Mouse (Mus musculus) liver, postnatal 0 days (tissue): ENCODE measurements around the gene Gm20388. TPM values are rescaled to one million over a fixed set of nuclear protein-coding genes. Genes with fewer than 3 reads are reported as not detected.

Experiments used
- ATAC-seq: fragments of 200-750 bp; cut with Nextera tagmentation; 2 replicates; pipeline ENCODE4 v1.8.0; 2017; ENCODE audit warnings: mild to moderate bottlenecking, moderate library complexity
- DNase-seq: peaks from one replicate; pipeline ENCODE4 v3.0.0-alpha.2; 2016
- H3K27ac ChIP-seq: fragments of 300-500 bp; sonication (generic); 2 replicates; pipeline ENCODE4 v1.5.1; 2014; ENCODE audit warnings: antibody characterized with exemption, moderate library complexity, mild to moderate bottlenecking, low read depth
- H3K27me3 ChIP-seq: fragments of 300-500 bp; sonication (generic); 2 replicates; pipeline ENCODE4 v1.6.1; 2014; ENCODE audit warnings: low read length, control low read depth, mixed read lengths; ENCODE audit not compliant: insufficient read depth
- H3K36me3 ChIP-seq: fragments of 300-500 bp; sonication (generic); replicated peaks from 2 replicates; pipeline ENCODE4 v1.6.1; 2014; ENCODE audit warnings: mild to moderate bottlenecking, control low read depth, low read length, moderate library complexity, mixed read lengths; ENCODE audit not compliant: insufficient read depth
- H3K4me1 ChIP-seq: fragments of 300-500 bp; sonication (generic); 2 replicates; pipeline ENCODE4 v1.6.1; 2014; ENCODE audit warnings: antibody characterized with exemption, mild to moderate bottlenecking, control low read depth; ENCODE audit not compliant: insufficient read depth
- H3K4me2 ChIP-seq: fragments of 300-500 bp; sonication (generic); 2 replicates; pipeline ENCODE4 v1.6.1; 2014; ENCODE audit warnings: low read depth, mild to moderate bottlenecking, low read length, moderate library complexity, mixed read lengths
- H3K4me3 ChIP-seq: fragments of 300-500 bp; sonication (generic); 2 replicates; pipeline ENCODE4 v1.5.1; 2014; ENCODE audit warnings: low read depth, low read length
- H3K9ac ChIP-seq: fragments of 300-500 bp; sonication (generic); replicated peaks from 2 replicates; pipeline ENCODE4 v1.6.1; 2014; ENCODE audit warnings: mild to moderate bottlenecking, moderate library complexity
- H3K9me3 ChIP-seq: fragments of 300-500 bp; sonication (generic); 2 replicates; pipeline ENCODE4 v1.6.1; 2016; ENCODE audit warnings: mild to moderate bottlenecking, control low read depth, low read length, mixed read lengths
- CTCF ChIP-seq: sonication (generic); IDR thresholded peaks from 2 replicates; pipeline ENCODE4 v1.5.1; 2016; ENCODE audit warnings: antibody characterized with exemption, low read depth
- EP300 ChIP-seq: IDR thresholded peaks from 2 replicates; pipeline ENCODE4 v1.6.1; 2016; ENCODE audit warnings: antibody characterized with exemption, low read depth, mild to moderate bottlenecking
- WGBS: fragments of 180-500 bp; shearing (Covaris S2); extraction: QIAGEN DNeasy Blood & Tissue Kit; methylation state at CpG from one replicate; pipeline ENCODE4 v1.1.7; 2014; ENCODE audit not compliant: insufficient replicate concordance; 5-methylcytosine and 5-hydroxymethylcytosine counted together
- polyA plus RNA-seq: library from polyadenylated mRNA; unstranded; fragments of >200 nt; fragmentation: Nextera tagmentation; extraction: Ambion mirVana; gene quantifications from 2 replicates; pipeline ENCODE4 v1.2.1, GENCODE M21; 2015

The Gm20388 gene
- polyA plus RNA-seq, 1 experiment from 2014 or later, result not detected

- WGBS, result 58% methylated on average over 20 of the region's 20 CpGs
- ATAC-seq (no peak), DNase-seq (no peak)
These were observed 1567.4 kb downstream of the Gm20388 start for GRCm38 (mm10) chr8:121477851-121478547.

GRCm38 (mm10) chr8:121479144-121479543 lies 1568.5 kb downstream of the Gm20388 start:
- no peaks in the 10 kb centered on the region for H3K9me3 ChIP-seq
- TF ChIP-seq EP300 (no peak), CTCF (no peak)
- ATAC-seq (no peak), DNase-seq (no peak)
- 0 out of 2 replicates have a peak, but pooled peaks cover 6% of the 10 kb centered on the region for H3K27me3 ChIP-seq
- no peak overlapping the region for H3K4me2 ChIP-seq
- no peaks in the 10 kb centered on the region for H3K36me3 ChIP-seq
- no peak overlapping the region for H3K9ac ChIP-seq
- no peak overlapping the region for H3K4me3 ChIP-seq
- no peak overlapping the region for H3K27ac ChIP-seq
- H3K4me1 ChIP-seq, result no peaks in the 10 kb centered on the region; the same call in 1 of the 2 replicates
- WGBS, result 84% methylated on average over 8 of the region's 8 CpGs

More at GRCm38 (mm10) chr8:121477851-121478547, 1567.4 kb downstream of the Gm20388 start:
- Histone ChIP-seq H3K4me1 (no peaks in the 10 kb centered on the region; the same call in 1 of the 2 replicates), H3K27me3 (0 out of 2 replicates have a peak, but pooled peaks cover 6% of the 10 kb centered on the region), H3K27ac (no peak overlapping the region), H3K4me2 (no peak overlapping the region), H3K4me3 (no peak overlapping the region), H3K36me3 (no peaks in the 10 kb centered on the region), H3K9ac (no peak overlapping the region), H3K9me3 (no peaks in the 10 kb centered on the region)
- TF ChIP-seq CTCF (no peak), EP300 (no peak)

GRCm38 (mm10) chr8:121480411-121481031 lies 1569.9 kb downstream of the Gm20388 start:
- no peak overlapping the region for H3K4me2 ChIP-seq
- 75% methylated on average over 26 of the region's 26 CpGs for WGBS
- DNase-seq, result no peak

GRCm38 (mm10) chr8:121484072-121484782 lies 1573.6 kb downstream of the Gm20388 start:
- Histone ChIP-seq H3K27me3 (0 out of 2 replicates have a peak, but pooled peaks cover 3% of the 10 kb centered on the region), H3K4me2 (no peak overlapping the region), H3K4me3 (no peak overlapping the region), H3K27ac (no peak overlapping the region), H3K4me1 (no peaks in the 10 kb centered on the region), H3K9ac (no peak overlapping the region), H3K36me3 (no peaks in the 10 kb centered on the region), H3K9me3 (no peaks in the 10 kb centered on the region)
- no peak for TF ChIP-seq EP300
- no peak for TF ChIP-seq CTCF
- DNase-seq (no peak), ATAC-seq (no peak)
- WGBS, result 58% methylated on average over 23 of the region's 23 CpGs

More at GRCm38 (mm10) chr8:121480411-121481031, 1569.9 kb downstream of the Gm20388 start:
- no peak for ATAC-seq
- TF ChIP-seq CTCF (no peak), EP300 (no peak)
- 0 out of 2 replicates have a peak, but pooled peaks cover 6% of the 10 kb centered on the region for H3K27me3 ChIP-seq
- H3K36me3 ChIP-seq, result no peaks in the 10 kb centered on the region
- no peak overlapping the region for H3K27ac ChIP-seq
- no peak overlapping the region for H3K4me3 ChIP-seq
- H3K4me1 ChIP-seq, result no peaks in the 10 kb centered on the region
- no peak overlapping the region for H3K9ac ChIP-seq
- no peaks in the 10 kb centered on the region for H3K9me3 ChIP-seq

- no peak overlapping the region for H3K4me3 ChIP-seq
- no peak overlapping the region for H3K27ac ChIP-seq
- TF ChIP-seq EP300 (no peak), CTCF (no peak)
- 53% methylated on average over 9 of the region's 9 CpGs for WGBS
- H3K36me3 ChIP-seq, result no peaks in the 10 kb centered on the region
- H3K4me1 ChIP-seq, result no peaks in the 10 kb centered on the region
- H3K9me3 ChIP-seq, result no peaks in the 10 kb centered on the region
- H3K9ac ChIP-seq, result no peak overlapping the region
- DNase-seq, result no peak
- H3K4me2 ChIP-seq, result no peak overlapping the region
- no peak for ATAC-seq
- H3K27me3 ChIP-seq, result 0 out of 2 replicates have a peak, but pooled peaks cover 2% of the 10 kb centered on the region
These were observed 1581.0 kb downstream of the Gm20388 start for GRCm38 (mm10) chr8:121491633-121492032.

GRCm38 (mm10) chr8:121497621-121498020 lies 1587.0 kb downstream of the Gm20388 start:
- DNase-seq (no peak), ATAC-seq (no peak)
- Histone ChIP-seq H3K27me3 (0 out of 2 replicates have a peak, but pooled peaks cover 5% of the 10 kb centered on the region), H3K4me2 (no peak overlapping the region), H3K36me3 (no peaks in the 10 kb centered on the region), H3K4me3 (no peak overlapping the region), H3K27ac (no peak overlapping the region), H3K9ac (no peak overlapping the region), H3K4me1 (no peaks in the 10 kb centered on the region), H3K9me3 (no peaks in the 10 kb centered on the region)
- TF ChIP-seq EP300 (no peak), CTCF (peak; percentile 18)
- 74% methylated on average over 6 of the region's 6 CpGs for WGBS
